Mouse (Mus musculus) adrenal gland, adult (tissue): Measurements from ENCODE around the gene Ghitm.
A peak's percentile ranks its signal among the peaks of the same experiment; 100 is the strongest.
"Not testable (repeated sequence)": the region's sequence is repeated elsewhere in the genome, so short reads cannot be mapped to it uniquely, and the experiment has no call there.

ENCODE experiments used
- DNase-seq, 2 experiments: peaks; one replicate each; pipeline ENCODE4 v3.0.0; 2022 to 2023; ENCODE audit warnings: low spot score in 1 of 2; ENCODE audit not compliant: inconsistent age in 2 of 2

Ghitm gene

GRCm38 (mm10) chr14:37135127-37135593 is at the start of gene Ghitm:
Ghitm (minus strand) TSS chr14:37135272.
- DNase-seq, result peak; percentile 97 to 99

GRCm38 (mm10) chr14:37184871-37185270 is 49.8 kb upstream of the Ghitm start:
- DNase-seq, result no peak

- no peak for DNase-seq
These were observed 39.4 kb upstream of the Ghitm start for GRCm38 (mm10) chr14:37174484-37174883.

- peak; percentile 5 to 59 for DNase-seq
These were observed 30.3 kb upstream of the Ghitm start for GRCm38 (mm10) chr14:37165266-37165926.

- DNase-seq, result no peak
These were observed 29.4 kb upstream of the Ghitm start for GRCm38 (mm10) chr14:37164392-37165032.

GRCm38 (mm10) chr14:37163277-37163956 is 28.3 kb upstream of the Ghitm start:
- no peak for DNase-seq

GRCm38 (mm10) chr14:37154391-37154790 is 19.3 kb upstream of the Ghitm start:
- no peak for DNase-seq

- no peak for DNase-seq
These were observed 4.1 kb upstream of the Ghitm start for GRCm38 (mm10) chr14:37139051-37139710.

GRCm38 (mm10) chr14:37137596-37137995 is 2.5 kb upstream of the Ghitm start:
- not testable (repeated sequence) for DNase-seq

- DNase-seq, result no peak
These were observed 1.0 kb upstream of the Ghitm start for GRCm38 (mm10) chr14:37136110-37136509.

- DNase-seq, result no peak
These were observed 599 bp upstream of the Ghitm start for GRCm38 (mm10) chr14:37135671-37136070.

- no peak for DNase-seq
These were observed 557 bp downstream of the Ghitm start for GRCm38 (mm10) chr14:37134304-37135126.

GRCm38 (mm10) chr14:37127652-37128051 is 7.4 kb downstream of the Ghitm start:
- DNase-seq, result peak in 1 of 2 experiments; percentile 70

- DNase-seq, result no peak
These were observed 15.8 kb downstream of the Ghitm start for GRCm38 (mm10) chr14:37119233-37119632.

- DNase-seq, result no peak
These were observed 21.1 kb downstream of the Ghitm start, which contains the start of gene 2610528A11Rik for GRCm38 (mm10) chr14:37113922-37114321. 2610528A11Rik (minus strand) TSS chr14:37114022.

GRCm38 (mm10) chr14:37112931-37113330 is 22.1 kb downstream of the Ghitm start:
- DNase-seq, result peak in 1 of 2 experiments; percentile 46

- no peak for DNase-seq
These were observed 23.7 kb downstream of the Ghitm start for GRCm38 (mm10) chr14:37111371-37111770.

- DNase-seq, result no peak
These were observed 24.6 kb downstream of the Ghitm start for GRCm38 (mm10) chr14:37110456-37110855.

GRCm38 (mm10) chr14:37109975-37110374 is 25.1 kb downstream of the Ghitm start:
- DNase-seq, result no peak

- DNase-seq, result no peak
These were observed 25.6 kb downstream of the Ghitm start for GRCm38 (mm10) chr14:37109460-37109859.
